Mouse (Mus musculus): Measurements from ENCODE around the gene Utf1. TPM values are rescaled to one million over a fixed set of nuclear protein-coding genes. Genes with fewer than 3 reads are reported as not detected.

Gene Utf1
- total and polyA plus RNA-seq, 2 experiments from 2014 or later: not detected

- 2% methylated on average over 32 of the region's 32 CpGs for WGBS
- no peak for TF ChIP-seq CTCF (IDR thresholded peaks at IDR 0.05)
- H3K27ac ChIP-seq (ENCODE audit: low read depth, low read length): 0 out of 2 replicates have a peak within 1 kb of the TSS, but pooled peaks have one; percentile 43
- DNase-seq (ENCODE audit: low spot score): peak; percentile 93
- H3K4me1 ChIP-seq (ENCODE audit: insufficient read depth, low read length): peaks cover 3% of the 10 kb centered on the region; the same call in 1 of the 2 replicates
- no peaks in the 10 kb centered on the region for H3K9me3 ChIP-seq (ENCODE audit: low read length)
- ATAC-seq (ENCODE audit: low FRiP score): peak; percentile 95
- H3K4me3 ChIP-seq (ENCODE audit: low read depth, low read length): peak within 1 kb of the TSS; percentile 49
- no peaks in the 10 kb centered on the region for H3K36me3 ChIP-seq (ENCODE audit: insufficient read depth, low read length)
- no peaks in the 10 kb centered on the region for H3K27me3 ChIP-seq (ENCODE audit: insufficient read depth, low read length)
- H3K9ac ChIP-seq (replicated peaks; ENCODE audit: low read length, poor library complexity, severe bottlenecking): peak within 1 kb of the TSS; percentile 60
- H3K4me2 ChIP-seq (ENCODE audit: low read depth, low read length, poor library complexity, severe bottlenecking): peak within 1 kb of the TSS; percentile 67
Measured at GRCm38 (mm10) chr7:139978278-139978892, 34.8 kb downstream of the Utf1 start, which contains the start of gene 6430531B16Rik. Gene 6430531B16Rik, minus strand, starts transcription at chr7:139978755.

DNA sequence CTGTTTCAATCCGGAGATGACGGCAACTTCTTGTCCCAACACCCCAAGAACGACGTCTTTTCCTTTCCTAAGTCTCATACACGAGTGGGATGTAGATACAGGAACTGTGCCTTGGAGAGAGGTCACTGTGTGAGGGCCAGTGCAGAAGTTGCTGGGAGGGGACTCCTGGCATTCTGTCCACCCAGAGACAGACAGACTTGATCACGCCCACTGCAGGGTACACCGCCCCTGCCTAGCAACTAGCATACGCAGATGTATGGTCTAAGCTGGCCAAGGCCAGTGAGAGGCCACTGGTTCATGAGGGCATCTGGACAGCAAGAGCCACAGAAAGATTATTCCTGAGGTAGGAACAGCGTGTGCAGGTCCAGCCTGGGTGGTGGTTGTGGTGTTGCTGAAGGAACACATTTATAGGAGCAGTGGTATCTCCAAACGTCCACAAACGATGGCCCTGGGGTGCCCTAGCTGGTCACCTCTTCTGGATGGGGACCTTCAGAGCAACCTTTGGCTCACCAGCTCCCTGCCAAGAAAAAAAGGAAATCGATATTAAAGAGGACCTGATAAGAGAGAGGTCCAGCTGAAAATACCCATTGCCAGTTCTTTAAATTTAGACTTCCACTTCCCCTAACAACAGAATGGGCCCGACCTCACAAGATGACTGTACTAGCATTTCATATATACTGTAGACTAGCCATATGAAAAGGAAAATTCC, 35.6 kb downstream of the Utf1 start:
- TF ChIP-seq CTCF (IDR thresholded peaks at IDR 0.05): no peak
- Histone ChIP-seq H3K9ac (replicated peaks; ENCODE audit: low read length, poor library complexity, severe bottlenecking) (peak overlapping the region; percentile 60; the same call in 1 of the 2 replicates), H3K27ac (ENCODE audit: low read depth, low read length) (no peak overlapping the region), H3K27me3 (ENCODE audit: insufficient read depth, low read length) (no peaks in the 10 kb centered on the region), H3K4me2 (ENCODE audit: low read depth, low read length, poor library complexity, severe bottlenecking) (peak overlapping the region; percentile 67), H3K4me1 (ENCODE audit: insufficient read depth, low read length) (peaks cover 3% of the 10 kb centered on the region; the same call in 1 of the 2 replicates), H3K9me3 (ENCODE audit: low read length) (no peaks in the 10 kb centered on the region), H3K36me3 (ENCODE audit: insufficient read depth, low read length) (no peaks in the 10 kb centered on the region), H3K4me3 (ENCODE audit: low read depth, low read length) (peak overlapping the region; percentile 49)
- 41% methylated on average over 13 of the region's 13 CpGs for WGBS
- DNase-seq (ENCODE audit: low spot score): peak; percentile 30
- peak; percentile 75 for ATAC-seq (ENCODE audit: low FRiP score)

- H3K9ac ChIP-seq (replicated peaks; ENCODE audit: low read length, poor library complexity, severe bottlenecking): no peak overlapping the region
- H3K36me3 ChIP-seq (ENCODE audit: insufficient read depth, low read length): no peaks in the 10 kb centered on the region
- WGBS: 58% methylated on average over 3 of the region's 3 CpGs
- no peak for ATAC-seq (ENCODE audit: low FRiP score)
- H3K4me3 ChIP-seq (ENCODE audit: low read depth, low read length): no peak overlapping the region
- no peak overlapping the region for H3K27ac ChIP-seq (ENCODE audit: low read depth, low read length)
- no peaks in the 10 kb centered on the region for H3K9me3 ChIP-seq (ENCODE audit: low read length)
- DNase-seq (ENCODE audit: low spot score): no peak
- no peak for TF ChIP-seq CTCF (IDR thresholded peaks at IDR 0.05)
- no peaks in the 10 kb centered on the region for H3K27me3 ChIP-seq (ENCODE audit: insufficient read depth, low read length)
- peaks cover 3% of the 10 kb centered on the region; the same call in 1 of the 2 replicates for H3K4me1 ChIP-seq (ENCODE audit: insufficient read depth, low read length)
- no peak overlapping the region for H3K4me2 ChIP-seq (ENCODE audit: low read depth, low read length, poor library complexity, severe bottlenecking)
Measured at GRCm38 (mm10) chr7:139980778-139981177, 37.2 kb downstream of the Utf1 start.

DNA sequence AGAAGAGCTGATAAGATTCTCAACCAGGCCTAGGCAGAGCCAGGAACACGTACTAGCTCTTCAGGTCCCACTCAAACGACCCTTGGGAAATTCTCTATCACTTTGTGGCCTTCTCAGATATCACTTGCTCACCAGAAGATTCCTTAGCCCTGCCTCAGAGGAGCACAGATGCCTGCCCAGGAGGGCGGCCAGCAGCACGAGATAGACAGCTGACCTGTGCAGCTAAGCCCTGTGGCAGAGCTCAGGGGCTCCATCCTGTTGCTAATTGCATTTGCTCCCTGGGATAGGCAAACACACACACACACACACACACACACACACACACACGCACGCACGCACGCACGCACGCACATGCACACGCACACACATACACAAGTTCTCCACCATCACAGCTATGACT, 38.5 kb downstream of the Utf1 start:
- no peak for ATAC-seq (ENCODE audit: low FRiP score)
- Histone ChIP-seq H3K9ac (replicated peaks; ENCODE audit: low read length, poor library complexity, severe bottlenecking) (no peak overlapping the region), H3K27me3 (ENCODE audit: insufficient read depth, low read length) (no peaks in the 10 kb centered on the region), H3K4me1 (ENCODE audit: insufficient read depth, low read length) (peaks cover 3% of the 10 kb centered on the region; the same call in 1 of the 2 replicates), H3K4me3 (ENCODE audit: low read depth, low read length) (no peak overlapping the region), H3K9me3 (ENCODE audit: low read length) (no peaks in the 10 kb centered on the region), H3K27ac (ENCODE audit: low read depth, low read length) (no peak overlapping the region), H3K36me3 (ENCODE audit: insufficient read depth, low read length) (no peaks in the 10 kb centered on the region), H3K4me2 (ENCODE audit: low read depth, low read length, poor library complexity, severe bottlenecking) (no peak overlapping the region)
- DNase-seq (ENCODE audit: low spot score): no peak
- no peak for TF ChIP-seq CTCF (IDR thresholded peaks at IDR 0.05)
- 89% methylated on average over 11 of the region's 11 CpGs for WGBS

DNA sequence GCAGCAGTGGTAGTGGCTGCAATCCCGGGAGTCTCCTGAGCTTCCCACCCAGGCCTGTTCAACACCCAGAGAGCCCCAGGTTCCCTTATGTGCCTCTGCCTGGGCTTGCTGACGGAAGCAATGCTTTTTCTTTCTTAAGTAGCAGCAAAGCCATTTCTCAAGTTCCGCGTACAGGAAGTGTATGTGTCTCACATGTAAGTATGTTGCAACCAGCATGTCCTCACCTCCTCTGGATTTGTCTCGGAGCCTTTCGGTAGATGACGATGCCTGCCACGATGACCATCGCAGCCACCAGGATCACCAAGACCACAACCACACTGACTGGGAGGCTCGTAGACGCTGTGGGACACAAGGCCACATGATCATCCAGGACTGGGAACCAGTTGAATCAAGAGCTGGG, 40.9 kb downstream of the Utf1 start:
- Histone ChIP-seq H3K36me3 (ENCODE audit: insufficient read depth, low read length) (no peaks in the 10 kb centered on the region), H3K4me3 (ENCODE audit: low read depth, low read length) (no peak overlapping the region), H3K27ac (ENCODE audit: low read depth, low read length) (no peak overlapping the region), H3K9ac (replicated peaks; ENCODE audit: low read length, poor library complexity, severe bottlenecking) (no peak overlapping the region), H3K4me1 (ENCODE audit: insufficient read depth, low read length) (no peaks in the 10 kb centered on the region), H3K4me2 (ENCODE audit: low read depth, low read length, poor library complexity, severe bottlenecking) (no peak overlapping the region), H3K27me3 (ENCODE audit: insufficient read depth, low read length) (no peaks in the 10 kb centered on the region), H3K9me3 (ENCODE audit: low read length) (no peaks in the 10 kb centered on the region)
- TF ChIP-seq CTCF (IDR thresholded peaks at IDR 0.05): no peak
- ATAC-seq (ENCODE audit: low FRiP score): no peak
- no peak for DNase-seq (ENCODE audit: low spot score)
- 95% methylated on average over 11 of the region's 11 CpGs for WGBS

DNA sequence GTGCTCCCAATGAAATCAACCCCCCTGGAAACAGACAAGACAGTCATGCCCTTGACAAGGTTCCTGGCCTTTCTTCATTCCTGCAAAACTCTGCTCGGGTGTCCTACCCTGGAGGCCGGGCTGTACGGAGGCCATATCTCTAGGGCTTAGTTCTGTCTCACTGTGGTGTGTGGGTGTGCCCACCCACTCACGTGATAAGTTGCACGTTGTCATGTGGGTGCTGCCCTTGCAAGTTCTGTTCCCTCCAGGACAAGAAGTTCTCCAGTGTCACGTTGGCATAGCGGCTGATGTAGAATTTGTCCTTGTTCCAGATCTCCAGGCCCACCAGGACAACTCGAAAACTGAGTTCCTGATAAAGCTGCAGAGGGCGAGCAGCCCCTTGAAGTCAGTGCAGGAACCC, 44.7 kb downstream of the Utf1 start:
- ATAC-seq (ENCODE audit: low FRiP score) (no peak), DNase-seq (ENCODE audit: low spot score) (no peak)
- Histone ChIP-seq H3K27me3 (ENCODE audit: insufficient read depth, low read length) (no peaks in the 10 kb centered on the region), H3K4me1 (ENCODE audit: insufficient read depth, low read length) (no peaks in the 10 kb centered on the region), H3K4me3 (ENCODE audit: low read depth, low read length) (no peak overlapping the region), H3K9me3 (ENCODE audit: low read length) (no peaks in the 10 kb centered on the region), H3K4me2 (ENCODE audit: low read depth, low read length, poor library complexity, severe bottlenecking) (no peak overlapping the region), H3K36me3 (ENCODE audit: insufficient read depth, low read length) (no peaks in the 10 kb centered on the region), H3K27ac (ENCODE audit: low read depth, low read length) (no peak overlapping the region), H3K9ac (replicated peaks; ENCODE audit: low read length, poor library complexity, severe bottlenecking) (no peak overlapping the region)
- TF ChIP-seq CTCF (IDR thresholded peaks at IDR 0.05): no peak
- WGBS: 90% methylated on average over 9 of the region's 9 CpGs

Measured in midbrain, postnatal 0 days (tissue).